Mouse (Mus musculus) kidney, adult 2 months (tissue): ENCODE measurements around the gene Cpne7. TPM values are rescaled to one million over a fixed set of nuclear protein-coding genes. Genes with fewer than 3 reads are reported as not detected.
A peak's percentile ranks its signal among the peaks of the same experiment; 100 is the strongest.

Source experiments
- DNase-seq: peaks from one replicate; pipeline ENCODE4 v3.0.0; 2021
- H3K27ac ChIP-seq: fragments of 200-500 bp; 2 replicates; pipeline ENCODE4 v1.5.1; 2012; ENCODE audit warnings: low read depth, low read length, control low read depth, inconsistent platforms; ENCODE audit not compliant: insufficient read depth
- H3K27me3 ChIP-seq: fragments of 200-500 bp; replicated peaks from 2 replicates; pipeline ENCODE4 v1.6.1; 2012; ENCODE audit warnings: mild to moderate bottlenecking, moderate library complexity, low read length, inconsistent platforms; ENCODE audit not compliant: control insufficient read depth, insufficient read depth
- H3K36me3 ChIP-seq: fragments of 200-500 bp; 2 replicates; pipeline ENCODE4 v1.6.1; 2012; ENCODE audit warnings: mild to moderate bottlenecking, moderate library complexity, low read length, inconsistent platforms; ENCODE audit not compliant: control insufficient read depth, insufficient read depth
- H3K4me1 ChIP-seq: fragments of 200-500 bp; 2 replicates; pipeline ENCODE4 v1.6.1; 2011; ENCODE audit warnings: low read length; ENCODE audit not compliant: control insufficient read depth, insufficient read depth
- H3K4me3 ChIP-seq: fragments of 200-500 bp; 2 replicates; pipeline ENCODE4 v1.5.1; 2011; ENCODE audit warnings: mild to moderate bottlenecking, low read depth, low read length, control low read depth; ENCODE audit not compliant: insufficient read depth
- CTCF ChIP-seq: fragments of 200-500 bp; conservative IDR thresholded peaks from 2 replicates; pipeline ENCODE4 v1.5.1; 2011; ENCODE audit warnings: low read depth, mild to moderate bottlenecking, control low read depth, low read length, moderate library complexity, mixed read lengths; ENCODE audit not compliant: insufficient read depth, insufficient read length
- POLR2A ChIP-seq: fragments of 200-500 bp; IDR thresholded peaks from one replicate; pipeline ENCODE4 v1.6.1; 2011; ENCODE audit warnings: low read depth, low read length, control low read depth
- WGBS: fragments of 180-500 bp; shearing (Covaris S2); methylation state at CpG from one replicate; pipeline ENCODE4 v1.1.7; 2018; 5-methylcytosine and 5-hydroxymethylcytosine counted together
- polyA plus RNA-seq: library from polyadenylated mRNA; depleted of rRNA; stranded (reverse); fragments of >200 nt; gene quantifications from 2 replicates; pipeline ENCODE4 v1.2.3, GENCODE M21; 2012

Gene Cpne7
- polyA plus RNA-seq, 1 experiment = 2.5 TPM

GRCm38 (mm10) chr8:123132953-123133352 lies 15.8 kb downstream of the Cpne7 start:
- no peak overlapping the region for H3K27ac ChIP-seq
- H3K36me3 ChIP-seq = no peaks in the 10 kb centered on the region
- H3K27me3 ChIP-seq = no peaks in the 10 kb centered on the region
- WGBS = 98% methylated on average over 2 of the region's 2 CpGs
- no peak overlapping the region for H3K4me3 ChIP-seq
- no peak for DNase-seq
- TF ChIP-seq POLR2A = no peak
- 0 out of 2 replicates have a peak, but pooled peaks have one; percentile 10 for TF ChIP-seq CTCF
- no peaks in the 10 kb centered on the region; the same call in 1 of the 2 replicates for H3K4me1 ChIP-seq

- no peak overlapping the region for H3K4me3 ChIP-seq
- H3K4me1 ChIP-seq = no peaks in the 10 kb centered on the region; the same call in 1 of the 2 replicates
- no peak overlapping the region for H3K27ac ChIP-seq
- DNase-seq = no peak
- TF ChIP-seq POLR2A = no peak
- TF ChIP-seq CTCF = no peak
- H3K36me3 ChIP-seq = no peaks in the 10 kb centered on the region
- 93% methylated on average over 11 of the region's 11 CpGs for WGBS
- no peaks in the 10 kb centered on the region for H3K27me3 ChIP-seq
Observed at GRCm38 (mm10) chr8:123134149-123134713, 17.1 kb downstream of the Cpne7 start.

GRCm38 (mm10) chr8:123135406-123135805 lies 18.2 kb downstream of the Cpne7 start:
- Histone ChIP-seq H3K27ac (no peak overlapping the region), H3K4me1 (no peaks in the 10 kb centered on the region; the same call in 1 of the 2 replicates), H3K36me3 (no peaks in the 10 kb centered on the region), H3K27me3 (no peaks in the 10 kb centered on the region), H3K4me3 (no peak overlapping the region)
- 32% methylated on average over 7 of the region's 7 CpGs for WGBS
- peak; percentile 55 for DNase-seq
- TF ChIP-seq CTCF (no peak), POLR2A (no peak)

- H3K4me3 ChIP-seq = no peak overlapping the region
- WGBS = 50% methylated on average over 9 of the region's 9 CpGs
- no peaks in the 10 kb centered on the region for H3K36me3 ChIP-seq
- TF ChIP-seq CTCF (no peak), POLR2A (no peak)
- no peak overlapping the region for H3K27ac ChIP-seq
- DNase-seq = no peak
- H3K27me3 ChIP-seq = no peaks in the 10 kb centered on the region
- H3K4me1 ChIP-seq = no peaks in the 10 kb centered on the region; the same call in 1 of the 2 replicates
Observed at GRCm38 (mm10) chr8:123135806-123136205, 18.6 kb downstream of the Cpne7 start.

GRCm38 (mm10) chr8:123136287-123136686 lies 19.1 kb downstream of the Cpne7 start:
- Histone ChIP-seq H3K27ac (no peak overlapping the region), H3K36me3 (no peaks in the 10 kb centered on the region), H3K4me3 (no peak overlapping the region), H3K4me1 (no peaks in the 10 kb centered on the region), H3K27me3 (no peaks in the 10 kb centered on the region)
- DNase-seq = no peak
- no peak for TF ChIP-seq POLR2A
- TF ChIP-seq CTCF = no peak
- WGBS = 85% methylated on average over 9 of the region's 9 CpGs

GRCm38 (mm10) chr8:123137645-123138077 lies 20.5 kb downstream of the Cpne7 start:
- Histone ChIP-seq H3K27me3 (no peaks in the 10 kb centered on the region), H3K4me3 (no peak overlapping the region), H3K27ac (no peak overlapping the region), H3K36me3 (no peaks in the 10 kb centered on the region), H3K4me1 (no peaks in the 10 kb centered on the region)
- WGBS = 28% methylated on average over 2 of the region's 2 CpGs
- no peak for DNase-seq
- no peak for TF ChIP-seq POLR2A
- no peak for TF ChIP-seq CTCF

GRCm38 (mm10) chr8:123138741-123139140 lies 21.6 kb downstream of the Cpne7 start:
- Histone ChIP-seq H3K4me3 (no peak overlapping the region), H3K27me3 (no peaks in the 10 kb centered on the region), H3K4me1 (no peaks in the 10 kb centered on the region), H3K27ac (no peak overlapping the region), H3K36me3 (no peaks in the 10 kb centered on the region)
- DNase-seq = no peak
- WGBS = 68% methylated on average over 4 of the region's 4 CpGs
- no peak for TF ChIP-seq CTCF
